Mouse (Mus musculus) left cerebral cortex, postnatal 25 days (tissue): ENCODE data around the gene Agpat1. TPM values are rescaled to one million over a fixed set of nuclear protein-coding genes. Genes with fewer than 3 reads are reported as not detected.

Experiments
- DNase-seq, 2 experiments: peaks; one replicate each; pipeline ENCODE4 v3.0.0; 2022; ENCODE audit warnings: low spot score in 2 of 2, mixed read lengths in 1 of 2
- intact Hi-C: fragments of 180-260 bp; cut with DNase I; formaldehyde crosslinking; loops from one replicate; pipeline ENCODE4 v1.15.1; 2025
- total RNA-seq, 2 experiments: library from RNA; stranded (reverse); gene quantifications; 2 replicates each; pipeline ENCODE4 v1.2.3; 2021

The Agpat1 gene
- total RNA-seq: 100 to 1,000 TPM; 169 to 174 TPM

DNA sequence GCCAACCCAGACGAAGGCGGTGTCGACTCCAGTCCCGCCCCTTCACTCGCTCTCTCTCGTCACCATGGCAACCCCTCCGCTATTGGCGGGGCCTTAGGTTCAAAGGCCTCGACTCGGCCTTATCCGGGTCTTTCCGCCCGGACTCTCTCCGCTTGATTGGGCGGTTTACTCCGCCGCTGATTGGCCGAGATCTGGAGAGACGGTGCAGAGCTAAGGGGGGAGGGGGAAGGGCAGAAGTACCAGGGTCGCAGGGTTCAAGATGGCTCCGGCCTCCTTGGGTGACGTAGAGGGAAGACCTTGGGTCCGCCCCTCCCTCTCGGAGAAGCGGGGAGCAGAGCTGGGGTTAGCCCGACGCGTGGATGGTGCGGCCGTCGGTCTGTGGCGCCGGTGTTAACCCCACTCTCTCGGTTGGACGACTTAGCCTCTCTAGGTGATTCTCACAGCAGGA, at the start of gene Agpat1:
Gene Agpat1, plus strand, starts transcription at position 202 of the 448 bp plus-strand sequence.
- peak; percentile 96 to 99 for DNase-seq
- intact Hi-C loops: no loop called here

- peak; percentile 58 to 67 for DNase-seq
- intact Hi-C loops: no loop called here
Observed at GRCm38 (mm10) chr17:34555483-34555882, 48.6 kb upstream of the Agpat1 start.

- intact Hi-C loops: loop anchor here (2.0 kb wide), 1 partner anchor 116 kb away; no protein-coding TSS in a partner anchor
Observed at GRCm38 (mm10) chr17:34556406-34556805, 47.7 kb upstream of the Agpat1 start.

DNA sequence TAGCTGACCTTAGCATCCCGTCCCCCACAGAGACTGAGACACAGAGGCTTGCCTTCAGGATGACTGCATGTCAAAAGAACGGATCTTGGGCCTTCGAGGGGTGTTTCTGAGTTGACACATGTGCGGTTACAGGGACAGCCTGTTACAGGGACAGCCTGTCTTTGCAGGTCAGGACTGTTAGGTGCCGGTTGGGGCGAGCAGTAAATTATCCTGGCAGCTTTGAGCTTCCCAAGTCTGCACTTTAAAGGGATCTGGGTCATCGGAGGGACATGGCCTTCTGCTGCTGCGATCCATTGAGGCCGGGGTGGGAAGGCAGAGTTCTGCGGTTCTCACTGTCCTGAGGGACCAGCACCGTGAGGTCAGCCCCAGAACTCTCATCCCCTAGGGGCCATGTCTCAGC, 46.7 kb upstream of the Agpat1 start:
- no peak for DNase-seq

More at GRCm38 (mm10) chr17:34556406-34556805, 47.7 kb upstream of the Agpat1 start:
- no peak for DNase-seq

DNA sequence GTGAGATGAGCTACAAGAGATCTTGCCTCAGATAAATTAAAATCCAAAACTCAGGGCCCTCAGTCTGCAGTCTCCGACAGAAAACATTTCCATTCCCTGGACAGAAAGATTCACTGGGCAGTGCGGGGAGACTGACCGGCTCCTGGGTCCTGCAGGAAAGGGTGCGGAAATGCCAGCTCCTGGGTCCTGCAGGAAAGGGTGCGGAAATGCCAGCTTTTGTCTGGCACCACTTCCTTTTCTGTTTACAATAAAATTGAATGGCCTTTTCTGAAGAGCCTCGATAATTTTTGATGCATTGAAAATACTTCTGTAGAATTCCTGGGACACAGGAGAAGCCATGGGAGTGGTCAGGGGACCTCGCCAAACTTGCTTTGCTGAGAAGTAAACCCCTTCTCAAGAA, 44.9 kb upstream of the Agpat1 start:
- intact Hi-C loops: no loop called here

More for the DNA sequence above, 46.7 kb upstream of the Agpat1 start:
- intact Hi-C loops: loop anchor here (2.0 kb wide), 1 partner anchor 117 kb away; no protein-coding TSS in a partner anchor

GRCm38 (mm10) chr17:34559895-34560294, 44.2 kb upstream of the Agpat1 start:
- intact Hi-C loops: no loop called here
- no peak for DNase-seq

More for the DNA sequence above, 44.9 kb upstream of the Agpat1 start:
- DNase-seq: no peak

- intact Hi-C loops: no loop called here
- DNase-seq: no peak
Observed at GRCm38 (mm10) chr17:34560438-34560837, 43.6 kb upstream of the Agpat1 start.

GRCm38 (mm10) chr17:34561200-34561599, 42.9 kb upstream of the Agpat1 start:
- DNase-seq: no peak
- intact Hi-C loops: no loop called here

- DNase-seq: no peak
- intact Hi-C loops: no loop called here
Observed at GRCm38 (mm10) chr17:34562595-34562994, 41.5 kb upstream of the Agpat1 start.

GRCm38 (mm10) chr17:34563354-34563753, 40.7 kb upstream of the Agpat1 start:
- intact Hi-C loops: no loop called here
- no peak for DNase-seq

DNA sequence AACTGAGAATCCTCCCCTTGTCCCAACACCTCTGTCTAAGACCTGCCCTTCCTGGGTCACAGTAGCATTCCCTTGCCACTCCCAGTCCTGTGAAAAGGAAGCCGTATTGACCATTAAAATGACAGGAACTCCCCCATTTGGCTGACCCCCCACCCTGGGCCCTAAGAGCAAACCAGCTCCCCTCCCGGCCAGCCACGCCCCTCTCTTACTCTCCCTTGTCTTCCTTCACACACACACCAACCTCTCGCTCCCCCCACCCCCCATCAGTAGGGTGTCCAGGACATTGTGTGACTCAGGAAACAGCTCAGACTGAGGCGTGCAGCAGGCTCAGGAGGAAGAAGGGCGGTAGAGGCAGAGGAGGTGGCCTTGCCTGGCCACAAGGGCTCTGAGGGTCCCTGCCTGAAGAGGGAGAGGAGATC, 40.0 kb upstream of the Agpat1 start, which contains the start of gene Notch4:
Gene Notch4, plus strand, starts transcription at position 266 of the 419 bp plus-strand sequence.
- intact Hi-C loops: no loop called here

DNA sequence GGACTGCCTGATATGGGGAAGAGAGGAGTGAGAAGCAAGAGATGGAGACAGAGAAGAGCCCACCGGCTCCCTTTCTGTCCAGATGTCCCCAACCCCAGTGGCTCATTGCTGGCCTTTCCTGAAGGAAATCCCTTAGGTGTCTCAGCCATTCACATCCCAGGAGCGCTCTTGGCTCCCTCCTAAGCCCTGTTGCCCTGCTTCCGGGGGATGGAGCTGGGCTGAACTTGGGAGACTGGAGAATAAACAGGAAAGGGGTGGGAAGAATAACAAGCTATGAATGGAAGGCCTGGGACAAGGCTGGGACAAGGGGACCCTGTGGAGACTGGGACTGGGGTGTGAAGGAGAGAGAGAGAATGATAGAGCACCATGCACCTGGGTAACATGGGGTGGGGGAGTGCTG, 39.3 kb upstream of the Agpat1 start:
- DNase-seq: no peak
- intact Hi-C loops: no loop called here

More for the DNA sequence above, 40.0 kb upstream of the Agpat1 start, which contains the start of gene Notch4:
- DNase-seq: no peak

DNA sequence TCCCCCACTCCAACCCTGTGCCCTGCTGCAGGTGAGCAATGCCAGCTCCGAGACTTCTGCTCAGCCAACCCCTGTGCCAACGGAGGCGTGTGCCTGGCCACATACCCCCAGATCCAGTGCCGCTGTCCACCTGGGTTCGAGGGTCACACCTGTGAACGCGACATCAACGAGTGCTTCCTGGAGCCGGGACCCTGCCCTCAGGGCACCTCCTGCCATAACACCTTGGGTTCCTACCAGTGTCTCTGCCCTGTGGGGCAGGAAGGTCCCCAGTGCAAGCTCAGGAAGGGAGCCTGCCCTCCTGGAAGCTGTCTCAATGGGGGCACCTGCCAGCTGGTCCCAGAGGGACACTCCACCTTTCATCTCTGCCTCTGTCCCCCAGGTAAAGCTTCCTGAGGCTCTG, 36.8 kb upstream of the Agpat1 start:
- no peak for DNase-seq
- intact Hi-C loops: no loop called here

- DNase-seq: no peak
- intact Hi-C loops: no loop called here
Observed at GRCm38 (mm10) chr17:34568421-34568820, 35.6 kb upstream of the Agpat1 start.

DNA sequence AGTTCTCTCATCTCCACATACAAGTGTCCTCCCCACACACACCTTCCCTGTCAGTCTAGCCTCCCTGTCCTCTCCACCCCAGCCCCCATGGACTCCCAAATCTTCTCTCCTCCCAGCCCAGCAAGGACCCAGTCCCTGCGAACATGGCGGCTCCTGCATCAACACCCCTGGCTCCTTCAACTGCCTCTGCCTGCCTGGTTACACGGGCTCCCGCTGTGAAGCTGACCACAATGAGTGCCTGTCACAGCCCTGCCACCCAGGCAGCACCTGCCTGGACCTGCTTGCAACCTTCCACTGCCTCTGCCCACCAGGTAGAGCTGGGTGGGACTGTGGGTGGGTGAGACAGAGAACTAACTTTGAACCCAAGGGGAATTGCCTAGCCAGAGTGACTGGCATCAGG, 34.1 kb upstream of the Agpat1 start:
- no peak for DNase-seq
- intact Hi-C loops: no loop called here

DNA sequence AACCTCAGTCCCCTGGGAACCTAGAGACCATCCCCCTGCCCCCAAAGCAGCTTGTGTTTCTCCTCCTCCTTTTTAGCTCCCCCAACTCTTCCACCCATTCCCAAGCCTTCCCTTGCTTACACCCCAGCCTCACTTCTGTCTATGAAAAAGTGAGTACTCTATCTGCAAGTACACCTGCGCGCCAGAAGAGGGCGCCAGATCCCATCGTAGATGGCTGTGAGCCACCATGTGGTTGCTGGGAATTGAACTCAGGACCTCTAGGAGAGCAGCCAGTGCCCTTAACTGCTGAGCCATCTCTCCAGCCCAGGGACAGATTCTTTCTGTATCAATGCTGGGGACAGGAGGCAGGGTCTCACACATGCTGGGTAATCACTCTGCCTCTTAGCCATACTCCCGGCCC, 32.2 kb upstream of the Agpat1 start:
- intact Hi-C loops: no loop called here
- DNase-seq: no peak

- no peak for DNase-seq
- intact Hi-C loops: no loop called here
Observed at GRCm38 (mm10) chr17:34572361-34572760, 31.7 kb upstream of the Agpat1 start.

DNA sequence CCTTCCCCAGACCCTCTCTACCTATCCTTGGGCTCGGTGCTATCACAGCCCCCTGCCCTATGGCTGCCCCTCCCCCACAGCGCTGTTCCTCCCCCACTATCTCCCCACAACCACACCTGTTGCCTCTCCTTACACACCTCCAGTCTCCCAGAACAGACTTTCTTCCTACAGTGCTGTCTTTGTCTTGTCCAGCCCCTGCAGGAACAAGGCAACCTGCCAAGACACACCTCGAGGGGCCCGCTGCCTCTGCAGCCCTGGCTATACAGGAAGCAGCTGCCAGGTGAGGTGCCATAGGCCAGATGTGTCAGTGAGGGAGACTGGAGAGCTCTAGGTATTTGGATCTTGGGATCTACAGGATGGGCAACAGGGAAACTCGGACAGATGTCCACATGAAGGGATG, 27.5 kb upstream of the Agpat1 start:
- no peak for DNase-seq
- intact Hi-C loops: no loop called here

GRCm38 (mm10) chr17:34578070-34578469, 26.0 kb upstream of the Agpat1 start:
- no peak for DNase-seq
- intact Hi-C loops: no loop called here

DNA sequence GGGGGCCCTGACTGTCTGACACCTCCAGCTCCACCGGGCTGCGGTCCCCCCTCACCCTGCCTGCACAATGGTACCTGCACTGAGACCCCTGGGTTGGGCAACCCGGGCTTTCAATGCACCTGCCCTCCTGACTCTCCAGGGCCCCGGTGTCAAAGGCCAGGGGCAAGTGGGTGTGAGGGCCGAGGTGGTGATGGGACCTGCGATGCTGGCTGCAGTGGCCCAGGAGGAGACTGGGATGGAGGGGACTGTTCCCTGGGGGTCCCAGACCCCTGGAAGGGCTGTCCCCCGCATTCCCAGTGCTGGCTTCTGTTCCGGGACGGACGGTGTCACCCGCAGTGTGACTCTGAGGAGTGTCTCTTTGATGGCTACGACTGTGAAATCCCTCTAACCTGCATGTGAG, 21.5 kb upstream of the Agpat1 start:
- no peak for DNase-seq
- intact Hi-C loops: no loop called here

- intact Hi-C loops: no loop called here
Observed at GRCm38 (mm10) chr17:34583397-34583796, 20.7 kb upstream of the Agpat1 start.

GRCm38 (mm10) chr17:34583819-34584218, 20.2 kb upstream of the Agpat1 start:
- DNase-seq: no peak
- intact Hi-C loops: no loop called here

More at GRCm38 (mm10) chr17:34583397-34583796, 20.7 kb upstream of the Agpat1 start:
- no peak for DNase-seq
